Mouse (Mus musculus): ENCODE measurements around the gene Per2.

DNA sequence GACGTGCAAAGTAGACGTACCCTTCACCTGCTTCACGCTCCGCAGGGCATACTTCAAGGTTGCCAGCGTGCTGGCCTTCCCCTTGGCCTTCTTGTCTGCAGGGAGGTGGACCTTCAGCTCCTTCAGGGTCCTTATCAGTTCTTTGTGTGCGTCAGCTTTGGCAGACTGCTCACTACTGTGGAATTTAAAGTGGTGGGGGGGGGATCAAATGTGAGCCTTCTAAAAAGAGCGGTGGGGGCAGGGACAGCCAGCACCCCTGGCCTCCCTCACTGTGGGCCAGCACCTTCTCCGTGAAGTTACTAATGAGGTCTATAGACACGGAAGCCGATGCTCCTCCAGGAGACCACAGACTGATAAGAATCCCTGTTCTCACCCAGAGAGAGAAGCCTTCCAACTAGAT is 10.4 kb downstream of the Per2 start:
- no peak for TF ChIP-seq FOSL1 (IDR thresholded peaks at IDR 0.05; ENCODE audit: insufficient read depth, low read length, poor library complexity, severe bottlenecking)
- TF ChIP-seq CTCF (IDR thresholded peaks at IDR 0.05; ENCODE audit: control insufficient read depth, insufficient read depth, insufficient read length), result no peak
- no peak for TF ChIP-seq USF1 (IDR thresholded peaks at IDR 0.05; ENCODE audit: low read depth)
